Mouse (Mus musculus): ENCODE measurements at regions not wholly inside any gene's neighbourhood (a gene's known extent, or its start where the extent isn't known, plus 50 kb on each side); places are given as distances from the start of the nearest gene placed in this dataset.

DNA sequence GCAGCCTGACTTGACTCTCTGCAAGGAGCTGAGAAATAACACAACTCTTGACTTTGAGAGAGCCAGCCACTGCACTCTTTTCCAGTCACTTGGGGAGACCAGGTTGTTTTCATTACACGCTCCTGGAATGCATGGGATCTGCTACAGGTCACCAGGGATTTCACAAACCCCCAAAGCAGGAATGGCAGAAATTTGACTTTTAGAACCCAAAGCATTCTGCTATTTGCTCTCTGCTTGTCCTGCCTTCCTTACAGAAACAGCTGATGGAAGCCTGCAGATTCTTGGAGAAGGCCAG, 160.2 kb downstream of the 1500009L16Rik start:
- TF ChIP-seq CTCF (IDR thresholded peaks at IDR 0.05; ENCODE audit: control insufficient read depth, insufficient read depth, insufficient read length) (no peak), CEBPB (IDR thresholded peaks at IDR 0.05; ENCODE audit: low read depth) (no peak), MAX (IDR thresholded peaks at IDR 0.05) (no peak), MYOG (IDR thresholded peaks at IDR 0.05; ENCODE audit: control insufficient read depth, extremely low read depth, insufficient read length) (no peak), USF1 (IDR thresholded peaks at IDR 0.05; ENCODE audit: low read depth) (no peak), FOSL1 (IDR thresholded peaks at IDR 0.05; ENCODE audit: insufficient read depth, low read length, poor library complexity, severe bottlenecking) (no peak), MYOD1 (IDR thresholded peaks at IDR 0.05; ENCODE audit: control insufficient read depth, insufficient read length, low read depth) (no peak)
